Mouse (Mus musculus): ENCODE results near the gene Pigg. TPM values are rescaled to one million over a fixed set of nuclear protein-coding genes. Genes with fewer than 3 reads are reported as not detected.

Gene Pigg
- polyA plus RNA-seq, 1 experiment from 2014 or later, result 3.4 TPM

DNA sequence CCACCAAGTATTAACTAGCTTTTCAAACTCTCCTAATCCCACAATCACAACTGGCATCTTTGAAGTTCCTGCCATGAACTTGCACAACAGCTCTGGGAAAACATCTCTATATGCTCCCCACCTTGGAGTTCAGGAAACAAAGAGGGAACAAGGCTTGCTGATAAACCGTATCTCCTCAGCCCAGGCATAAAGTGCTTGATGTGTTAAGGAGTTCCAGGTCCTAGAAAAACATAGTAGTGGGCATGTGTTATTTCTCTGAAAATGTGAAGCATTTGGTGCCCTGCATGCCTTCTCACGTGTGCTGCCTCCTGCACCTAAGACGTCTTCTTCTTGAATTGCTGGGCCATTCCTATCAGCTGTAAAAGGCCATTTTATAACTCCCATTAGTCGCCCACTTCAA lies 25.0 kb downstream of the Pigg start:
- DNase-seq, result no peak
- no peak for TF ChIP-seq CTCF (IDR thresholded peaks at IDR 0.05; ENCODE audit: low read depth)
- no peak overlapping the region for H3K4me2 ChIP-seq
- no peak overlapping the region for H3K9ac ChIP-seq
- no peak overlapping the region for H3K27ac ChIP-seq (ENCODE audit: low read depth)
- peaks cover 40% of the 10 kb centered on the region; the same call in 1 of the 2 replicates for H3K36me3 ChIP-seq (ENCODE audit: insufficient read depth)
- no peaks in the 10 kb centered on the region for H3K9me3 ChIP-seq (ENCODE audit: low read depth, low read length)
- WGBS, result 68% methylated on average over 4 of the region's 4 CpGs
- ATAC-seq (ENCODE audit: insufficient read depth), result no peak
- H3K4me1 ChIP-seq (ENCODE audit: insufficient read depth), result no peaks in the 10 kb centered on the region
- H3K27me3 ChIP-seq (ENCODE audit: insufficient read depth, low read length), result no peaks in the 10 kb centered on the region
- no peak overlapping the region for H3K4me3 ChIP-seq (ENCODE audit: low read depth, low read length)

DNA sequence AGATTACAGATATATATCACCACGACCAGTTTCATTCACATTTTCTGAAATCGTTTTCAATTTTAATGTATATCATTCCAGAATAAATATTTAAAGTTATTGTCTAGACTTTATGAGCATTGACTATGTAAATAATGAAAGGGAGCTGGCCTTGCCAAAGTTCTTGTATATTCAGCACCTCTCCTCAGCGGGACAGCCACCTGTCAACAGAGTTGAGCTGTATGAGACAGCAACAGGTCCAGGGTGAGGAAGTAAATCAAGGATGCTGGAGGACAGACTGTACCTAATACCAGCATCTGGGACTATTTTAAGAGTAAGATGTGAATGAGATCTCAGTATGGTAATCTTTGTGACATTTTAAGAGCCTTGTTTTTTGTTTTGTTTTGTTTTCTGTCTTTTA lies 25.6 kb downstream of the Pigg start:
- 70% methylated on average over 3 of the region's 3 CpGs for WGBS
- DNase-seq (no peak), ATAC-seq (ENCODE audit: insufficient read depth) (no peak)
- Histone ChIP-seq H3K9me3 (ENCODE audit: low read depth, low read length) (no peaks in the 10 kb centered on the region), H3K4me3 (ENCODE audit: low read depth, low read length) (no peak overlapping the region), H3K4me2 (no peak overlapping the region), H3K27ac (ENCODE audit: low read depth) (no peak overlapping the region), H3K27me3 (ENCODE audit: insufficient read depth, low read length) (no peaks in the 10 kb centered on the region), H3K4me1 (ENCODE audit: insufficient read depth) (no peaks in the 10 kb centered on the region), H3K9ac (no peak overlapping the region), H3K36me3 (ENCODE audit: insufficient read depth) (peaks cover 34% of the 10 kb centered on the region; the same call in 1 of the 2 replicates)
- no peak for TF ChIP-seq CTCF (IDR thresholded peaks at IDR 0.05; ENCODE audit: low read depth)

DNA sequence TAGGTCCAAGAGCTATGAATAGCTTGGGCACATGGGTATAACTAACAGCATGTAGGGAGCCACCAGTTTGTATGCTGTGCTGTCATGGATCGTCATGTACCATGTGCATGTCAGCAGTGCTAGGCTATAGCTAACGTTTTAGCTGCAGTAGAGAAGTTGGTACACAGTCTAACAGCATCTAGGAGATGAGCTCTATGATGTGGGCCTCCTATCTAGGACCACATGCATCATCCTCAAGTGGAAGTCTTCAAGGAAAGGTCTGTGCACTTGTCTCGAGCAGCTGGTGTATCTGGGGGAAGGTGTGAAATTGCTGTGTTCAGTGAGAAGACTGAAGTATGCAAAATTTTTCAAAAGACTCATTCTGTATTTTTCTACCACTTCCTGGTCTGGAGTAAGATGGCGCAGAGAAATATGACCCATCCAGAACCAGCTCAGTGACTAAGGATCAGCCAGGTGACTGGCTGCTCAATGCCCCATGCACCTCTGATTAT lies 31.3 kb downstream of the Pigg start:
- Histone ChIP-seq H3K27ac (ENCODE audit: low read depth) (no peak overlapping the region), H3K4me1 (ENCODE audit: insufficient read depth) (no peaks in the 10 kb centered on the region), H3K9ac (no peak overlapping the region), H3K36me3 (ENCODE audit: insufficient read depth) (peaks cover 40% of the 10 kb centered on the region; the same call in 1 of the 2 replicates), H3K4me2 (no peak overlapping the region), H3K27me3 (ENCODE audit: insufficient read depth, low read length) (no peaks in the 10 kb centered on the region), H3K4me3 (ENCODE audit: low read depth, low read length) (no peak overlapping the region), H3K9me3 (ENCODE audit: low read depth, low read length) (no peaks in the 10 kb centered on the region)
- TF ChIP-seq CTCF (IDR thresholded peaks at IDR 0.05; ENCODE audit: low read depth), result no peak
- no peak for ATAC-seq (ENCODE audit: insufficient read depth)
- WGBS, result 82% methylated on average over 4 of the region's 4 CpGs
- no peak for DNase-seq

DNA sequence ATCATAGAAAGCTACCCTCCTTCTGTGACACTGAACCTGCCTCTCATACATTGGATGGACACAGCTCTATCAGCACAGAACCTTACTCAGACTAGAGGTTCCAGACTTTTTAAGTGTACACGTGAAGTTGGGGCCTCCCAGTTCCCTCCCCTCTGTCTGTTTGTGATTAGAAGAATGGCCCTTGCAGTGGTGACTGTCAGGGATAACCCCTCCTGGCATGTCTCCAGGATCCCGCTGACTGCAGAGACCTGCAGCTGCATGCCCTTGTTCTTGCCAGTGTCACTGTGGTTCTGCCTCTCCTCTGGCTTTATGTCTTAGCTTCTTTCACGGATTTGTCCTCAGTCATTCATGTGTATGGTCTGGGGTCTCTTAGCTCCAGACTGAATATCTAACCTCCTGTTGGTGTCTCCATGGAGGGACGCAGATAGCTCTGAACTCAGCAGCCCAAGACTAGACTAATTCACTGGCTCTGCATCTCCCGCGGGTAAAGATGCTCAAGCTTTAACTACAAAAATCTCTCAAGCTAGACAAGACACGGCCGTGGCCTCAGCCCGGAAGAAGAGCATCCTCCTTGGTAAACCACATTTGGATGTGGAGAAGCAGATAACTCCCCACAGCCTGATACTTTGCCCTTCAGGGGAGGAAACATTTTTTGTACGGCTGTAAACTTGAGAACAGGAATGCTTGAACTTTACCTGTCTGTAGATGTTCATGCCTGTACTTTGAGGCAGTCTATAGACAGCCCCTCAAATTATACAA lies 33.1 kb downstream of the Pigg start:
- H3K9me3 ChIP-seq (ENCODE audit: low read depth, low read length), result no peaks in the 10 kb centered on the region
- TF ChIP-seq CTCF (IDR thresholded peaks at IDR 0.05; ENCODE audit: low read depth), result no peak
- no peak overlapping the region for H3K4me3 ChIP-seq (ENCODE audit: low read depth, low read length)
- ATAC-seq (ENCODE audit: insufficient read depth), result no peak
- peaks cover 34% of the 10 kb centered on the region; the same call in 1 of the 2 replicates for H3K36me3 ChIP-seq (ENCODE audit: insufficient read depth)
- no peak overlapping the region for H3K4me2 ChIP-seq
- H3K9ac ChIP-seq, result no peak overlapping the region
- H3K4me1 ChIP-seq (ENCODE audit: insufficient read depth), result no peaks in the 10 kb centered on the region
- DNase-seq, result no peak
- H3K27me3 ChIP-seq (ENCODE audit: insufficient read depth, low read length), result no peaks in the 10 kb centered on the region
- 86% methylated on average over 10 of the region's 10 CpGs for WGBS
- H3K27ac ChIP-seq (ENCODE audit: low read depth), result no peak overlapping the region

DNA sequence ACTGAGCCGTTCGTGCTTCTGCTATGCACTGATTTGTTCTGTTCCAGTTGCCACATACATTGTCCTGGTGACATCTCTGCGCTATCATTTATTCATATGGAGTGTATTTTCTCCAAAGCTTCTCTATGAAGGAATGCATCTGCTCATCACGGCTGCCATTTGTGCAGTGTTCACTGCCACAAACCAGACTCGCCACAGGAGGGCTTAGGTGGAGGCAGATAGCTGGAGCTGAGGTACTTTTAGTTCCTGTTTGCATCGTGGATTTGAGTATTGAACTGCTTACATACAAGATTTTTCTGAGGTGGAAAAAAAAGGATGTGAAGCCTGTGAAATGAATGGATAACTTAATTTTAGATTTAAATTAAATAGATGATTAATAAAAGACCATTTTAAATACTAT lies 35.4 kb downstream of the Pigg start:
- Histone ChIP-seq H3K9ac (no peak overlapping the region), H3K4me1 (ENCODE audit: insufficient read depth) (no peaks in the 10 kb centered on the region), H3K4me3 (ENCODE audit: low read depth, low read length) (no peak overlapping the region), H3K9me3 (ENCODE audit: low read depth, low read length) (no peaks in the 10 kb centered on the region), H3K36me3 (ENCODE audit: insufficient read depth) (peaks cover 26% of the 10 kb centered on the region; the same call in 1 of the 2 replicates), H3K27ac (ENCODE audit: low read depth) (no peak overlapping the region), H3K4me2 (no peak overlapping the region), H3K27me3 (ENCODE audit: insufficient read depth, low read length) (no peaks in the 10 kb centered on the region)
- WGBS, result 85% methylated on average over 6 of the region's 6 CpGs
- DNase-seq (no peak), ATAC-seq (ENCODE audit: insufficient read depth) (no peak)
- no peak for TF ChIP-seq CTCF (IDR thresholded peaks at IDR 0.05; ENCODE audit: low read depth)

DNA sequence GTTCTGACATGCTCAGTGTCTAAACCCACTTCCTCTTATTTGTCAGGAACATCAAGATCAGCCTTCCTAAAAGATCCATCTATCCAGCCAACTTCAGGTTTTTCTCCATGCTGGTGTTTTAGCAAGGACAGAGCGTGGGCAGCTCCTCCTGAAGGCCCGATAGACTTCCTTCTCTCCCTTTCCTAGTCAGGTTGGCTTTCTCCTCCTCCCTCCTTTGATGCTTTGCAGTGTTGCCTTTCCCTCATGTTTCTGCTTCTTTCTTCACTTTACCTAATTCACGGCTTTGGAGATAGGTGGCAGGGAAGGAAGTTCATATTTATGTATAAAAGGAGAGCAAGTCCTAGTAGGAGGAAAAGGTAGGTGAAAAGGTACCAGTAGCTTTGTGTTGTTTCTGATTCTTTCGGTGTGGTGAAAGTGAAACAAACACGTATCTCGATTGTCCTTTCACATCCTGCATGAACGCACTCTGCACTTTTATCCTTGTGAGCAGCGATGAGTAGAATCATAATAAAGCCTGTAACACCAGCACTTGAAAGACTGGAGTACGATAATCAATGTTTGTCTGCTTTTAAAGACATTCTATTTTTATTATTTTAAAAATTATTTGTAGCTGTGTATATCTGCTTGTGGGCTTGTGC lies 37.2 kb downstream of the Pigg start:
- peaks cover 14% of the 10 kb centered on the region; the same call in 1 of the 2 replicates for H3K36me3 ChIP-seq (ENCODE audit: insufficient read depth)
- no peak overlapping the region for H3K9ac ChIP-seq
- no peaks in the 10 kb centered on the region for H3K9me3 ChIP-seq (ENCODE audit: low read depth, low read length)
- no peak overlapping the region for H3K27ac ChIP-seq (ENCODE audit: low read depth)
- no peak for ATAC-seq (ENCODE audit: insufficient read depth)
- no peaks in the 10 kb centered on the region for H3K27me3 ChIP-seq (ENCODE audit: insufficient read depth, low read length)
- no peak for DNase-seq
- H3K4me3 ChIP-seq (ENCODE audit: low read depth, low read length), result no peak overlapping the region
- H3K4me1 ChIP-seq (ENCODE audit: insufficient read depth), result no peaks in the 10 kb centered on the region
- 92% methylated on average over 9 of the region's 9 CpGs for WGBS
- no peak for TF ChIP-seq CTCF (IDR thresholded peaks at IDR 0.05; ENCODE audit: low read depth)
- no peak overlapping the region for H3K4me2 ChIP-seq

DNA sequence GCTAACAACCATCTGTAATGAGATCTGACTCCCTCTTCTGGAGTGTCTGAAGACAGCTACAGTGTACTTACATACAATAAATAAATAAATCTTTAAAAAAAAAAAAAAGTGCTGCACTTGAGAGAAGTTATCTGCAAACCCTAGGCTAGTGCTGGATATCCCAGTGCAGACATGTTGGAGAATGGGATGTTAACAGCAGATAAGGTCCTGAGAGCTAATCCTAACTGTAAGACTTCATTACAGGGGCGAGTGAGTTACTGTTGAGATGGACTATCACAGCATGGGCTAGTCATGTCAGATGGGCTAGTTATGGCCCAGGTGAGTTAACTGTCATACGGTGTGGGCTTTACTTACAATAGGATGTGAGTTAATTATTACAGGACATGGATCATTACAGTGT lies 41.6 kb downstream of the Pigg start:
- no peak for TF ChIP-seq CTCF (IDR thresholded peaks at IDR 0.05; ENCODE audit: low read depth)
- Histone ChIP-seq H3K36me3 (ENCODE audit: insufficient read depth) (peaks cover 7% of the 10 kb centered on the region; the same call in 1 of the 2 replicates), H3K4me2 (no peak overlapping the region), H3K9ac (no peak overlapping the region), H3K27me3 (ENCODE audit: insufficient read depth, low read length) (no peaks in the 10 kb centered on the region), H3K4me1 (ENCODE audit: insufficient read depth) (no peaks in the 10 kb centered on the region), H3K9me3 (ENCODE audit: low read depth, low read length) (no peaks in the 10 kb centered on the region), H3K27ac (ENCODE audit: low read depth) (no peak overlapping the region), H3K4me3 (ENCODE audit: low read depth, low read length) (no peak overlapping the region)
- DNase-seq, result no peak
- 81% methylated on average over 2 of the region's 2 CpGs for WGBS
- no peak for ATAC-seq (ENCODE audit: insufficient read depth)

All from lung, embryonic 14.5 days (tissue).